Mouse (Mus musculus) heart, embryonic 16.5 days (tissue): ENCODE results near the gene Ankrd53. TPM values are rescaled to one million over a fixed set of nuclear protein-coding genes. Genes with fewer than 3 reads are reported as not detected.

Source experiments
- ATAC-seq: fragments of 200-750 bp; cut with Nextera tagmentation; replicated peaks from 2 replicates; pipeline ENCODE4 v1.8.0; 2017; ENCODE audit warnings: moderate number of reproducible peaks; ENCODE audit not compliant: insufficient read depth, low FRiP score; ENCODE audit errors: extremely low read depth
- H3K27ac ChIP-seq: fragments of 300-500 bp; sonication (generic); 2 replicates; pipeline ENCODE4 v1.5.1; 2014; ENCODE audit warnings: mild to moderate bottlenecking, low read length, control low read depth, moderate library complexity
- H3K27me3 ChIP-seq: fragments of 300-500 bp; sonication (generic); 2 replicates; pipeline ENCODE4 v1.6.1; 2014; ENCODE audit warnings: low read length, mixed read lengths; ENCODE audit not compliant: control insufficient read depth, insufficient read depth
- H3K36me3 ChIP-seq: fragments of 300-500 bp; sonication (generic); 2 replicates; pipeline ENCODE4 v1.6.1; 2014; ENCODE audit not compliant: control insufficient read depth, insufficient read depth
- H3K4me1 ChIP-seq: fragments of 300-500 bp; sonication (generic); 2 replicates; pipeline ENCODE4 v1.6.1; 2014; ENCODE audit warnings: low read length, mixed read lengths; ENCODE audit not compliant: control insufficient read depth, insufficient read depth
- H3K4me2 ChIP-seq: fragments of 300-500 bp; sonication (generic); 2 replicates; pipeline ENCODE4 v1.6.1; 2014; ENCODE audit warnings: low read depth, mild to moderate bottlenecking, control low read depth, low read length
- H3K4me3 ChIP-seq: fragments of 300-500 bp; sonication (generic); 2 replicates; pipeline ENCODE4 v1.5.1; 2014; ENCODE audit warnings: mild to moderate bottlenecking, control low read depth, low read length
- H3K9ac ChIP-seq: fragments of 300-500 bp; sonication (generic); 2 replicates; pipeline ENCODE4 v1.6.1; 2014; ENCODE audit warnings: low read length, control low read depth
- H3K9me3 ChIP-seq: fragments of 300-500 bp; sonication (generic); replicated peaks from 2 replicates; pipeline ENCODE4 v1.6.1; 2016; ENCODE audit warnings: low read length; ENCODE audit not compliant: control insufficient read depth
- WGBS: fragments of 180-500 bp; shearing (Covaris S2); extraction: QIAGEN DNeasy Blood & Tissue Kit; methylation state at CpG from one replicate; pipeline ENCODE4 v1.1.7; 2014; 5-methylcytosine and 5-hydroxymethylcytosine counted together
- polyA plus RNA-seq: library from polyadenylated mRNA; unstranded; fragments of >200 nt; fragmentation: Nextera tagmentation; extraction: Ambion mirVana; gene quantifications from 2 replicates; pipeline ENCODE4 v1.2.1, GENCODE M21; 2015

Ankrd53 gene
- polyA plus RNA-seq, 1 experiment from 2014 or later = not detected

- Histone ChIP-seq H3K4me1 (peaks cover 7% of the 10 kb centered on the region), H3K27ac (no peak overlapping the region), H3K9ac (no peak overlapping the region), H3K4me3 (no peak overlapping the region), H3K9me3 (no peaks in the 10 kb centered on the region), H3K27me3 (no peaks in the 10 kb centered on the region), H3K36me3 (peaks cover 22% of the 10 kb centered on the region), H3K4me2 (no peak overlapping the region)
- WGBS = 52% methylated on average over 3 of the region's 3 CpGs
- ATAC-seq = no peak
These were observed 34.2 kb downstream of the Ankrd53 start for GRCm38 (mm10) chr6:83796686-83797085.

GRCm38 (mm10) chr6:83802033-83802432 is 39.6 kb downstream of the Ankrd53 start:
- no peak overlapping the region for H3K9ac ChIP-seq
- H3K36me3 ChIP-seq = peaks cover 35% of the 10 kb centered on the region
- H3K9me3 ChIP-seq = no peaks in the 10 kb centered on the region
- no peaks in the 10 kb centered on the region for H3K27me3 ChIP-seq
- H3K4me3 ChIP-seq = no peak overlapping the region
- H3K4me2 ChIP-seq = no peak overlapping the region
- WGBS = 88% methylated on average over 5 of the region's 5 CpGs
- no peak for ATAC-seq
- no peak overlapping the region for H3K27ac ChIP-seq
- no peaks in the 10 kb centered on the region for H3K4me1 ChIP-seq

GRCm38 (mm10) chr6:83802846-83803245 is 40.4 kb downstream of the Ankrd53 start:
- no peak overlapping the region for H3K4me3 ChIP-seq
- no peaks in the 10 kb centered on the region for H3K4me1 ChIP-seq
- H3K27ac ChIP-seq = no peak overlapping the region
- no peak for ATAC-seq
- no peak overlapping the region for H3K4me2 ChIP-seq
- H3K36me3 ChIP-seq = peaks cover 35% of the 10 kb centered on the region
- no peaks in the 10 kb centered on the region for H3K9me3 ChIP-seq
- H3K9ac ChIP-seq = no peak overlapping the region
- H3K27me3 ChIP-seq = no peaks in the 10 kb centered on the region
- 86% methylated on average over 3 of the region's 3 CpGs for WGBS

GRCm38 (mm10) chr6:83815801-83816200 is 53.4 kb downstream of the Ankrd53 start:
- WGBS = 89% methylated on average over 3 of the region's 3 CpGs
- H3K27me3 ChIP-seq = no peaks in the 10 kb centered on the region
- H3K27ac ChIP-seq = no peak overlapping the region
- peaks cover 2% of the 10 kb centered on the region for H3K9me3 ChIP-seq
- H3K4me3 ChIP-seq = no peak overlapping the region
- H3K4me2 ChIP-seq = no peak overlapping the region
- ATAC-seq = no peak
- no peak overlapping the region for H3K9ac ChIP-seq
- H3K36me3 ChIP-seq = peaks cover 22% of the 10 kb centered on the region
- no peaks in the 10 kb centered on the region for H3K4me1 ChIP-seq

Other genes starting within 250 kb of the Ankrd53 start
- gene Actg2, start 226.4 kb upstream of the Ankrd53 start, polyA plus RNA-seq = 24.2 and 32.8 TPM in 2 replicates
- 24.4 and 26.6 TPM in 2 replicates for gene Stambp, start 189.9 kb upstream of the Ankrd53 start, polyA plus RNA-seq
- gene Clec4f, start 106.5 kb upstream of the Ankrd53 start, polyA plus RNA-seq = 0.20 and 0.87 TPM in 2 replicates
- 0.41 and 0.42 TPM in 2 replicates for gene Cd207, start 84.8 kb upstream of the Ankrd53 start, polyA plus RNA-seq
- not detected in 2 replicates for gene Vax2, start 51.4 kb upstream of the Ankrd53 start, polyA plus RNA-seq
- gene Atp6v1b1, start 19.7 kb upstream of the Ankrd53 start, polyA plus RNA-seq = 0.09 and 0.32 TPM in 2 replicates
- gene Tex261, start 13.2 kb downstream of the Ankrd53 start, polyA plus RNA-seq = 89.9 and 108 TPM in 2 replicates
- gene Nagk, start 32.3 kb downstream of the Ankrd53 start, polyA plus RNA-seq = 67.5 and 69.6 TPM in 2 replicates
- gene Paip2b, start 69.1 kb downstream of the Ankrd53 start, polyA plus RNA-seq = 12.3 and 13.9 TPM in 2 replicates
- 37.0 and 39.8 TPM in 2 replicates for gene Zfp638, start 104.5 kb downstream of the Ankrd53 start, polyA plus RNA-seq
- gene Dysf, start 245.9 kb downstream of the Ankrd53 start, polyA plus RNA-seq = 13.2 and 15.5 TPM in 2 replicates